Mouse (Mus musculus) lung, postnatal 14 days (tissue): ENCODE data around the gene Zer1.

Experiments
- DNase-seq: peaks from one replicate; pipeline ENCODE4 v3.0.0; 2021

Gene Zer1

DNA sequence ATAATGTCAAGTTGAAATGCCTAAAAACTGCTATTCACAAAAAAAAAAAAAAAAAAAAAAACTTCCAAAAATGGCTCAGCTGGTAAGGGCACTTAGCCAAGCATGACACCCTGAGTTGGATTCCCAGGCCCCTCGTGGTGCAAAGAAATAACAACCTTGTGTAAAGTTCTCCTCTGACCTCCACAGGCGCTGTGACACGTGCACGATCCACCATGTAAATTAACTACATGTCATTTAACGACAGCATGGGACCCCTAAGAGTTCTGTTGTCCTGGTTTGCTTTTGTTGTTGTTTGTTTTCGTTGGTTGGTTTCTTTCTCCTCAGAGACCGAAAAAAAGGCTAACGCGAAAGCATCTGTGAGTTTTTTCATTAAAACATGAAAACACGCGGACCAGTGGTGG, 76.3 kb downstream of the Zer1 start:
- DNase-seq: no peak
